Mouse (Mus musculus) CH12.LX (cell line): ENCODE results near the gene Astn2.

Source experiments
- CTCF ChIP-seq, 2 experiments: IDR thresholded peaks in 1 of 2; conservative IDR thresholded peaks in 1 of 2; 2 replicates each; pipeline ENCODE4 v1.5.1; 2011 to 2012; ENCODE audit warnings: low read depth in 2 of 2, low read length in 2 of 2, improper control_type of control experiment in 1 of 2, inconsistent platforms in 1 of 2, mild to moderate bottlenecking in 1 of 2, moderate library complexity in 1 of 2
- ELF1 ChIP-seq: IDR thresholded peaks from 2 replicates; pipeline ENCODE4 v1.6.1; 2014; ENCODE audit warnings: low read depth, mild to moderate bottlenecking, inconsistent platforms, low read length, improper control_type of control experiment
- HCFC1 ChIP-seq: IDR thresholded peaks from 2 replicates; pipeline ENCODE4 v1.6.1; 2012; ENCODE audit warnings: low read depth, mild to moderate bottlenecking, inconsistent platforms, low read length, improper control_type of control experiment
- MAFK ChIP-seq: IDR thresholded peaks from 2 replicates; pipeline ENCODE4 v1.6.1; 2011; ENCODE audit warnings: low read length, improper control_type of control experiment; ENCODE audit not compliant: insufficient replicate concordance
- MAX ChIP-seq: IDR thresholded peaks from 2 replicates; pipeline ENCODE4 v1.6.1; 2011; ENCODE audit warnings: low read length, improper control_type of control experiment
- POLR2A ChIP-seq: IDR thresholded peaks from 2 replicates; pipeline ENCODE4 v1.6.1; 2011; ENCODE audit warnings: low read depth, mild to moderate bottlenecking, improper control_type of control experiment, low read length
- RCOR1 ChIP-seq: conservative IDR thresholded peaks from 2 replicates; pipeline ENCODE4 v1.6.1; 2012; ENCODE audit warnings: low read depth, mild to moderate bottlenecking, inconsistent platforms, low read length, improper control_type of control experiment
- ZKSCAN1 ChIP-seq: IDR thresholded peaks from 2 replicates; pipeline ENCODE4 v1.6.1; 2012; ENCODE audit warnings: low read depth, inconsistent platforms, low read length, improper control_type of control experiment, borderline replicate concordance
- ZMIZ1 ChIP-seq: IDR thresholded peaks from 2 replicates; pipeline ENCODE4 v1.6.1; 2012; ENCODE audit warnings: low read depth, mild to moderate bottlenecking, inconsistent platforms, low read length, improper control_type of control experiment

DNA sequence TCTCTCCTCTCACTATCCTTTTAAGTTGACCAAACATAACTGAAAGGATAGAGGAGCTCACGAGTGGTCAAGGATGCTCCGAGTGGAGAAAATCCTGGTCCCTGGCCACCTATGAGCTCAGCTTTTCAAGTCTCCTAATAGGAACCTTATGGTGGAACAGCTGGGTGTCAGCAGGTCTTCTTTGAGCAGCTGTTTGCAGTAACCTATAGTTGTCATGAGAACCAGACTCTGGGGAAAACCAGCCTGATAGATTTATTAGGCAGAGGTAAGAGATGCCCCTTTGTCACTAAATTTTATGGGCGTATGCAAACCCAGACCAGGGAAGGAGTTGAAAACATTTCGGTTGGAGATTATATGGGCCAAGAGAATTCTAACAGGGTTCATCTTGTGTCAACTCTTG is 1013.4 kb downstream of the Astn2 start:
- TF ChIP-seq ELF1 (no peak), RCOR1 (no peak), HCFC1 (no peak), CTCF (conservative IDR thresholded peaks at IDR 0.05 in 1 of 2, IDR thresholded peaks at IDR 0.05 in 1 of 2; ENCODE audit: low read depth in 2 of 2, low read length in 2 of 2) (no peak), POLR2A (no peak), MAX (no peak), ZMIZ1 (no peak), ZKSCAN1 (no peak), MAFK (no peak)
